Mouse (Mus musculus) forebrain, embryonic 11.5 days (tissue): ENCODE measurements around the gene Pkp4. TPM values are rescaled to one million over a fixed set of nuclear protein-coding genes. Genes with fewer than 3 reads are reported as not detected.
A peak's percentile ranks its signal among the peaks of the same experiment; 100 is the strongest.

ENCODE experiments used
- ATAC-seq: fragments of 200-750 bp; cut with Nextera tagmentation; replicated peaks from 2 replicates; pipeline ENCODE4 v1.8.0; 2017; ENCODE audit warnings: moderate TSS enrichment; ENCODE audit not compliant: low FRiP score
- DNase-seq: peaks from one replicate; pipeline ENCODE4 v3.0.0-alpha.2; 2017; ENCODE audit warnings: low spot score
- H3K27ac ChIP-seq: fragments of 300-500 bp; sonication (generic); 2 replicates; pipeline ENCODE4 v1.5.1; 2014; ENCODE audit warnings: low read depth, low read length
- H3K27me3 ChIP-seq: fragments of 300-500 bp; sonication (generic); 2 replicates; pipeline ENCODE4 v1.6.1; 2014; ENCODE audit warnings: mild to moderate bottlenecking, low read length, mixed read lengths; ENCODE audit not compliant: control insufficient read depth, insufficient read depth
- H3K36me3 ChIP-seq: fragments of 300-500 bp; sonication (generic); 2 replicates; pipeline ENCODE4 v1.6.1; 2014; ENCODE audit warnings: mild to moderate bottlenecking, low read length, moderate library complexity, mixed read lengths; ENCODE audit not compliant: control insufficient read depth, insufficient read depth
- H3K4me1 ChIP-seq: fragments of 300-500 bp; sonication (generic); replicated peaks from 2 replicates; pipeline ENCODE4 v1.6.1; 2014; ENCODE audit warnings: low read length, mixed read lengths; ENCODE audit not compliant: control insufficient read depth, insufficient read depth
- H3K4me2 ChIP-seq: fragments of 300-500 bp; sonication (generic); 2 replicates; pipeline ENCODE4 v1.6.1; 2014; ENCODE audit warnings: low read depth, mild to moderate bottlenecking, low read length, moderate library complexity, mixed read lengths; ENCODE audit not compliant: severe bottlenecking
- H3K4me3 ChIP-seq: fragments of 300-500 bp; sonication (generic); 2 replicates; pipeline ENCODE4 v1.5.1; 2014; ENCODE audit warnings: low read depth, low read length
- H3K9ac ChIP-seq: fragments of 300-500 bp; sonication (generic); 2 replicates; pipeline ENCODE4 v1.6.1; 2014; ENCODE audit warnings: low read length
- H3K9me3 ChIP-seq: fragments of 300-500 bp; sonication (generic); 2 replicates; pipeline ENCODE4 v1.6.1; 2016; ENCODE audit warnings: low read length, mixed read lengths; ENCODE audit not compliant: control insufficient read depth
- WGBS: fragments of 180-500 bp; shearing (Covaris S2); extraction: QIAGEN DNeasy Blood & Tissue Kit; methylation state at CpG from one replicate; pipeline ENCODE4 v1.1.7; 2014; 5-methylcytosine and 5-hydroxymethylcytosine counted together
- polyA plus RNA-seq: library from polyadenylated mRNA; unstranded; fragments of >200 nt; fragmentation: Nextera tagmentation; extraction: Ambion mirVana; gene quantifications from 2 replicates; pipeline ENCODE4 v1.2.1, GENCODE M21; 2014

Pkp4 gene
- polyA plus RNA-seq, 1 experiment from 2014 or later, result 24.5 TPM

- no peak overlapping the region for H3K9ac ChIP-seq
- H3K4me2 ChIP-seq, result no peak overlapping the region
- no peak overlapping the region for H3K4me3 ChIP-seq
- H3K27me3 ChIP-seq, result no peaks in the 10 kb centered on the region
- no peak overlapping the region for H3K27ac ChIP-seq
- 94% methylated on average over 5 of the region's 5 CpGs for WGBS
- no peaks in the 10 kb centered on the region for H3K9me3 ChIP-seq
- no peaks in the 10 kb centered on the region for H3K4me1 ChIP-seq
- no peak for DNase-seq
- no peak for ATAC-seq
- H3K36me3 ChIP-seq, result no peaks in the 10 kb centered on the region
These were observed 123.6 kb downstream of the Pkp4 start for GRCm38 (mm10) chr2:59284216-59284615.

- Histone ChIP-seq H3K4me2 (no peak overlapping the region), H3K4me1 (no peaks in the 10 kb centered on the region), H3K4me3 (no peak overlapping the region), H3K36me3 (no peaks in the 10 kb centered on the region), H3K9me3 (no peaks in the 10 kb centered on the region), H3K27ac (no peak overlapping the region), H3K9ac (no peak overlapping the region), H3K27me3 (no peaks in the 10 kb centered on the region)
- DNase-seq (no peak), ATAC-seq (no peak)
- 88% methylated on average over 8 of the region's 8 CpGs for WGBS
These were observed 124.3 kb downstream of the Pkp4 start for GRCm38 (mm10) chr2:59284734-59285490.

- Histone ChIP-seq H3K4me1 (no peaks in the 10 kb centered on the region), H3K9ac (no peak overlapping the region), H3K4me2 (no peak overlapping the region), H3K27ac (no peak overlapping the region), H3K27me3 (no peaks in the 10 kb centered on the region), H3K9me3 (no peaks in the 10 kb centered on the region), H3K4me3 (no peak overlapping the region), H3K36me3 (no peaks in the 10 kb centered on the region)
- 100% methylated on average over 1 of the region's 1 CpGs for WGBS
- DNase-seq, result no peak
- ATAC-seq, result no peak
These were observed 124.9 kb downstream of the Pkp4 start for GRCm38 (mm10) chr2:59285581-59285980.

- no peak for DNase-seq
- Histone ChIP-seq H3K4me3 (no peak overlapping the region), H3K9me3 (no peaks in the 10 kb centered on the region), H3K4me1 (no peaks in the 10 kb centered on the region), H3K27me3 (no peaks in the 10 kb centered on the region), H3K36me3 (no peaks in the 10 kb centered on the region), H3K27ac (no peak overlapping the region), H3K9ac (no peak overlapping the region), H3K4me2 (no peak overlapping the region)
- no peak for ATAC-seq
- 87% methylated on average over 9 of the region's 9 CpGs for WGBS
These were observed 125.6 kb downstream of the Pkp4 start for GRCm38 (mm10) chr2:59286247-59286646.

GRCm38 (mm10) chr2:59287630-59288029 is 127.0 kb downstream of the Pkp4 start:
- Histone ChIP-seq H3K27me3 (no peaks in the 10 kb centered on the region), H3K9me3 (no peaks in the 10 kb centered on the region), H3K36me3 (no peaks in the 10 kb centered on the region), H3K4me1 (no peaks in the 10 kb centered on the region), H3K9ac (no peak overlapping the region), H3K4me3 (no peak overlapping the region), H3K4me2 (no peak overlapping the region), H3K27ac (no peak overlapping the region)
- 71% methylated on average over 8 of the region's 8 CpGs for whole genome bisulfite sequencing
- ATAC-seq (no peak), DNase-seq (no peak)

GRCm38 (mm10) chr2:59289411-59289810 is 128.8 kb downstream of the Pkp4 start:
- no peaks in the 10 kb centered on the region for H3K36me3 ChIP-seq
- no peak for ATAC-seq
- H3K27me3 ChIP-seq, result no peaks in the 10 kb centered on the region
- H3K9ac ChIP-seq, result no peak overlapping the region
- no peak overlapping the region for H3K27ac ChIP-seq
- H3K4me2 ChIP-seq, result no peak overlapping the region
- WGBS, result 84% methylated on average over 2 of the region's 2 CpGs
- no peaks in the 10 kb centered on the region for H3K9me3 ChIP-seq
- H3K4me3 ChIP-seq, result no peak overlapping the region
- no peak for DNase-seq
- H3K4me1 ChIP-seq, result no peaks in the 10 kb centered on the region

- no peak overlapping the region for H3K27ac ChIP-seq
- WGBS, result 75% methylated on average over 3 of the region's 3 CpGs
- H3K4me3 ChIP-seq, result no peak overlapping the region
- H3K36me3 ChIP-seq, result no peaks in the 10 kb centered on the region
- H3K9ac ChIP-seq, result no peak overlapping the region
- no peak for DNase-seq
- no peak for ATAC-seq
- no peaks in the 10 kb centered on the region for H3K4me1 ChIP-seq
- H3K4me2 ChIP-seq, result no peak overlapping the region
- no peaks in the 10 kb centered on the region for H3K27me3 ChIP-seq
- no peaks in the 10 kb centered on the region for H3K9me3 ChIP-seq
These were observed 129.7 kb downstream of the Pkp4 start for GRCm38 (mm10) chr2:59290391-59290790.

GRCm38 (mm10) chr2:59299831-59300230 is 139.2 kb downstream of the Pkp4 start:
- Histone ChIP-seq H3K27me3 (no peaks in the 10 kb centered on the region), H3K4me1 (peaks cover 3% of the 10 kb centered on the region; the same call in 1 of the 2 replicates), H3K4me2 (no peak overlapping the region), H3K27ac (no peak overlapping the region), H3K9me3 (no peaks in the 10 kb centered on the region), H3K36me3 (no peaks in the 10 kb centered on the region), H3K9ac (no peak overlapping the region), H3K4me3 (no peak overlapping the region)
- no peak for ATAC-seq
- 86% methylated on average over 3 of the region's 3 CpGs for WGBS
- DNase-seq, result no peak

- Histone ChIP-seq H3K27me3 (no peaks in the 10 kb centered on the region), H3K9ac (no peak overlapping the region), H3K4me2 (no peak overlapping the region), H3K36me3 (no peaks in the 10 kb centered on the region; the same call in 1 of the 2 replicates), H3K27ac (peak overlapping the region; percentile 31; the same call in 1 of the 2 replicates), H3K4me1 (peaks cover 3% of the 10 kb centered on the region; the same call in 1 of the 2 replicates), H3K4me3 (no peak overlapping the region), H3K9me3 (no peaks in the 10 kb centered on the region)
- 37% methylated on average over 12 of the region's 12 CpGs for WGBS
- ATAC-seq (peak; percentile 72), DNase-seq (peak; percentile 63)
These were observed 141.0 kb downstream of the Pkp4 start for GRCm38 (mm10) chr2:59301671-59302070.
